In the genomic region with DNA sequence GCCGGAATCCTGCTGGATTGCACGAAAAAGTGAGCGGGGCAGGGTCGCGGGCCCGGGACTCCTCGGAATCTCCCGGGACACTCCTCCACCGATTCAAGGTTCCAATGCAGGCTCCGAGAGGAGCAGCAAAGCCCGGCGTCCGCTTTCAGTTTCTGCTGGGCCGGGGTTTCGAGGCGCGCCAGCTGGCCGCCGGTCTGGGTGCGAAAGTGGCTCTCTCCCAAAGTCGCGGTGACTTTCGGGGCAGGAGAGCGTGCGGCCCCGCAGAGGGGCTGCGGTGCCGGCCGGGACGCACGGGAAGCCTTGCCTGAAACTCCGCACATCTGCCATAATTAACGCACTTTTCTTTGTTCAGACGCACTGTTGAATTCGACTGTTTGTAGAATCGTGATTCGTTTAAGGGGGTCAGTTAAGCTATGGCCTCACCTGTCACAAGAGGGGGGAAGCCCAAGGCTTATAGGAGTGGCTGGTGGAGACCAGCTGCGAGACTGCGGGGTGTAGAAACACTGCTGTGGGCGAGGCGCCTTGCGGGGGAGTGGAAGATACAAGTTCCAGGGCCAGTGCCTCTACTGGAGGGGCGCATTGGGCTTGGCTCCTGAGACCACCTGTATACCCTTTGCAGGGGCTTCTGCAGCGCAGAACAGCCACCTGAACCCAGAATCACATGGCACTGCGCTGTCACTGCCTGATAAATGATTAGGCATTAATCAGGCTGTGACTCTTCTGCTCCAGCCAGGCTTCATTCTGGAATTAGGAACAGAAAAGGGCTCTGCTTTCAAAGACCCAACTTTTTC, we compare ENCODE assay signal across 1 mouse cellular context.
TF ChIP-seq lines count a peak whose summit lies in the region.

No protein-coding gene starts in this region.

TF ChIP-seq in ES-E14, 5 proteins besides CTCF, POLR2A, EP300 and RAD21:
- TF ChIP-seq ZC3H11A (IDR thresholded peaks at IDR 0.05; ENCODE audit: borderline replicate concordance, low read depth, low read length) (no peak), ZNF384 (IDR thresholded peaks at IDR 0.05; ENCODE audit: low read depth, low read length) (no peak), HCFC1 (IDR thresholded peaks at IDR 0.05; ENCODE audit: borderline replicate concordance, insufficient read depth, low read length) (no peak), MAFK (IDR thresholded peaks at IDR 0.05; ENCODE audit: insufficient read depth, low read depth, low read length) (no peak), CHD2 (IDR thresholded peaks at IDR 0.05; ENCODE audit: low read depth, low read length) (no peak)
TF ChIP-seq in ES-E14: peak in this region for 0.
